Mouse (Mus musculus): ENCODE results near the gene Tekt3.

DNA sequence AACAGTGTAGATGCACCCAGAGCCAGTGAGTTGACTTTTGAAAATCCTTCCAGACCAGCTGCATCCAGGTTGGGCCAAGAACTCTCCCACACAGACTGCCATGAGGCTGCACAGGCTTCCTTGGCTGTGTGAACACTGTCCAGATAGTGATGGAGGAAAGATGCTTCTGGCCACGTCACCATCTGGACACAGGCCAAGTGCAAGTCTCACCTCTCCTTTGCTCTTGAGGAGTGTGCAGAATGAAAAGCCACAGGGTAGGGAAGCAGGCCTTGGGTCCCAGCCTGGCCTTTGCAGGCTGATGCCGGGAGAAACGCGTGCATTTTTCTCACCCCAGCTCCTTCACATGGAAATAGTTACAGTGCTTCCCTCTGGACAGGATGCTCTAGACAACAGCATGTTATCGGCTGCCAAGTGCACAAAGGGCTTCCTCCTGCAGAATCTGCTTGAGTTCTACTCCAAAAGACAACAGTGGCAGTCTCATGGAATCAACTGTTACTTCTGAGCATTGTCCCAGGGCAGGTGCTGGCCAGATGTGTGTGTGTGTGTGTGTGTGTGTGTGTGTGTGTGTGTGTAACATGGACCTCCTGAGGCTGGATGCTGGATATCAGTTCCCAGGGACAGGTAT, 64.5 kb downstream of the Tekt3 start:
- TF ChIP-seq CTCF (IDR thresholded peaks at IDR 0.05; ENCODE audit: extremely low read depth, insufficient read depth, low read length) (no peak), POLR2A (IDR thresholded peaks at IDR 0.05; ENCODE audit: extremely low read depth, insufficient read depth, low read length) (no peak)
